Mouse (Mus musculus): ENCODE results near the gene Pls3.

Pls3 gene

GRCm38 (mm10) chrX:75874332-75875291 is at the start of gene Pls3:
Gene Pls3, minus strand, starts transcription at chrX:75875182.
- DNase-seq = peak; percentile 69

GRCm38 (mm10) chrX:75895716-75896115 is 20.7 kb upstream of the Pls3 start:
- DNase-seq = no peak

DNA sequence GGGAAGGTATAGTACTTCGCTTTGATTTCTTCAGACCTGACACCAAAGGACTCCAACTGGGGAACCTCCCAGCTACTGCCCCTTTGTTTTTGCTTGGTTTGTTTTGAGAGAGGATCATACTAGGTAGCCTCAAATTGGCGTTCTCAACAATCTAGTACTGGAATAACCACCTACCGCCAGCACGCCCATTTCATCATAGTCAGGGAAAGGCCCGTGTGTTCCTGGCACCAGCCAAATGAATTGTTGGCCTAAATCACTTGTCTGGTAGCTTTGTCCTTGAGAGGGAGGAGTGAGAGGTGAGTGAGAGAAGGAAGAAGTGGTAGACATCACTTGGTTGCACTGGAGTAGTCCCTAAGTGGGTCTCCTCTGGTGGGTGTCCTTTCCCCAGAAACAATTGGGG is 584 bp upstream of the Pls3 start:
- DNase-seq = no peak

GRCm38 (mm10) chrX:75873813-75874212 is 1.2 kb downstream of the Pls3 start:
- peak; percentile 9 for DNase-seq

DNA sequence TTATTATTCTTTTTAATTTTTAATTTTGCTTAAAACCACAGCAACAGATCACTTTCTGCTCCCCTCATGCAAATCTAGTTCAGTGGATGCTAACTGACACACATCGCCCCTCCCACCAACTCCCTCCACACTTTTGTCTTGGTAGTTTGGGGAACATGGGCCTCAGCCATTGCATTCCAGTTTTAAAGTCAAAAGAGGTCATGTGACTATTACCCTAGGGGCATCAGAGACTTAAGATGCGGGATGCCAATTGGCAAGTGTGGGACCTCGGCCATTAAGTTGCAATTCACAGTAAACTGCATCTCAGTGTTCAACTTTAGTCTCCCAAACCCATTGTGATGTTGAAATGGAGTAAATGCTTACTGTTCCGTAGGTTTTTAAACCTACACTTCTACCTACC is 1.7 kb downstream of the Pls3 start:
- no peak for DNase-seq

DNA sequence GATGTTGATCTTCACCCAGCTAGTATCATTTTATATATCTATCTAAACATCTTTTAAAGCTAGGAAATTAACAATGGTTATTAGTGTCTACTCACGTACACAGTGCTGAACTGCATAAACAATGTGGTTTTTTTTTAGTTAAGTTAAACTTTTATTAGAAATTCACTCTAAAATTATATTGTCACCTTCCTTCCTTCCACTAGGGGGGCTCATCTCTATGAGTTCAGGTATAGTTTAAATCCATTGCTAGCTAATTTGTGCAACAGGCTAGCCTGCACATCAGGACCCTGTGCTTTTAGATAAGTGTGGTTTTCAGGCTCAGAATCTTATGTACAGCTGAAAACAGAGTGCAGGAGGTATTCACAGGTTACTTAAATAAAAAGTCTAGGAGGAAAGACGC is 3.1 kb downstream of the Pls3 start:
- DNase-seq = no peak

GRCm38 (mm10) chrX:75861715-75862114 is 13.3 kb downstream of the Pls3 start:
- DNase-seq = no peak

- DNase-seq = no peak
Measured at GRCm38 (mm10) chrX:75854294-75854693, 20.7 kb downstream of the Pls3 start.

- DNase-seq = no peak
Measured at GRCm38 (mm10) chrX:75844290-75844689, 30.7 kb downstream of the Pls3 start.

GRCm38 (mm10) chrX:75842835-75843234 is 32.1 kb downstream of the Pls3 start:
- no peak for DNase-seq

GRCm38 (mm10) chrX:75842120-75842519 is 32.9 kb downstream of the Pls3 start:
- no peak for DNase-seq

- no peak for DNase-seq
Measured at GRCm38 (mm10) chrX:75840263-75840662, 34.7 kb downstream of the Pls3 start.

GRCm38 (mm10) chrX:75834836-75835235 is 40.1 kb downstream of the Pls3 start:
- DNase-seq = no peak

- no peak for DNase-seq
Measured at GRCm38 (mm10) chrX:75834286-75834685, 40.7 kb downstream of the Pls3 start.

- DNase-seq = no peak
Measured at GRCm38 (mm10) chrX:75833006-75833641, 41.9 kb downstream of the Pls3 start.

DNA sequence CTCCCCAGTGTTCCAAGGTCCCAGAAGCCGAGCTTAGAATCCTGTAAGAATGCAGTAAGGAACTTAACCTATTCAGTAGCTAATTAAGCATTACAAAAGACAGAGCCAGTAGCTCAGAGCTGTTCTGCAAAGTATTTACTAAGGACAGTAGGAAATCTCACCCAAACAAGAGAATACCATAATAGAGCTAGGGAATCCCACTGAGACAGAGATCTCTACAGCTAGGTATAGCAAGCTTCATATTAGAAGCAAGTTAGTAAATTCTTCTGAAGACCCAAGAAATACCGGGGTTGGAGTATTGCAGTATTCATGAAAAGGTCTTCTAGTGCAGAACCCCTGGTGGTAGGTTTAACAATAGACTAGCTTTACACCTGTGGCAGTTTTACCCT is 45.1 kb downstream of the Pls3 start:
- no peak for DNase-seq

- DNase-seq = no peak
Measured at GRCm38 (mm10) chrX:75829240-75829866, 45.6 kb downstream of the Pls3 start.

- DNase-seq = no peak
Measured at GRCm38 (mm10) chrX:75818647-75819271, 56.2 kb downstream of the Pls3 start.

GRCm38 (mm10) chrX:75814958-75815357 is 60.0 kb downstream of the Pls3 start:
- DNase-seq = peak; percentile 8

DNA sequence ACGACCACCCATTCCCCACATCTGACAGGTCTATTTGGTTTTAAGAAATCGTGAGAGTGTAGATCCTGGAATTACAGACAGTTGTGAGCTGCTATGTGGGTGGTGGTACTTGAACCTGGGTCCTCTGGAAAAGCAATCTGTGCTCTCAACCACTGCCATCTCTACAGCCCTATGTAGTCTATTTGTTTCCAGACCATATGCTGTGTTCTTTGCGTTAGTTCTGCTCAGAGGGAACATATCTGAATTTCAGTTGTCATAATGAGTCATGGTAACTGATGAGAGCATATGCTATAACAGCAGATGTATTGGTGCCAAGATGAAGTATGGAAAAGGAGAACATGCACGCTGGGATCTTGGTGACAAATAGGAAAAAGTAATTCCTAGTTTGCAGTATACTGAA is 60.9 kb downstream of the Pls3 start:
- DNase-seq = no peak

DNA sequence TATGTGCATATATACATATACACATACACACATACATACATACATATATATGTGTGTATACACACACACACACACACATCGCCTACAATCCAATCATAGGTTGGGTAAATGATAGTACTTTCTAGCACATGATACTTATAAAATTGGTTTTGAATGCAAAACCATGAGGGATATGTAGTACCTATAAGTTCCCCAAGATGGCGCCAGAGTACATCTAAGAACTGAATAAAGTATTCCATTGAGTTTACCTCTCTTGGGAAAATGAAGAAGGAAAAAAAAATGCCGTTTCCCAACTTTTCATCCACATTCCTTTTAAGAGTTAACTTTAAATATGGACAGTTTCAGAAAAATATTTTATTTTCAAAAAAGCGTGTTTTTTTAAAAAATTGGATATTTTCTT is 78.4 kb downstream of the Pls3 start:
- no peak for DNase-seq

- DNase-seq = no peak
Measured at GRCm38 (mm10) chrX:75779796-75780195, 95.2 kb downstream of the Pls3 start.

DNA sequence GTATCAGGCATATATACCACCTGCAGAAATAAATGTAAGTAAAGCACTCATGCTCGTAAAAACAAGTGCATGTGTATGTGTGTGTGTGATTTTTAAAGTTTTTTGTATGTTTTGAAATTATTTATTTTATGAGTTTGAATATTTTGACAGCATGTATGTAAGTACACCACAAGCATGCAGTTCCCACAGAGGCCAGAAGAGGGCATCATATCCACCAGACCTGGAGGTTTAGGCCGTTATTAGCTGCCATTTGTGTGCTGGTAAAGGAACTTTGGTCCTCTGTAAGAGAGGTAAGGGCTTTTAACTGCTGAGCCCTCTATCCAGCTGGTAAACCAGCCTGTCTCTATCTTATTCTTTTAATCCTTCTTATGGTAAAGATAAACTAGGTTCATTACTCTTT is 97.5 kb downstream of the Pls3 start:
- DNase-seq = peak; percentile 33
